Mouse (Mus musculus) midbrain, embryonic 11.5 days (tissue): ENCODE results near the gene Dars. TPM values are rescaled to one million over a fixed set of nuclear protein-coding genes. Genes with fewer than 3 reads are reported as not detected.
A peak's percentile ranks its signal among the peaks of the same experiment; 100 is the strongest.

Source experiments
- ATAC-seq: fragments of 200-750 bp; cut with Nextera tagmentation; 2 replicates; pipeline ENCODE4 v1.8.0; 2017; ENCODE audit warnings: moderate TSS enrichment, moderate library complexity; ENCODE audit not compliant: low FRiP score
- DNase-seq: peaks from one replicate; pipeline ENCODE4 v3.0.0; 2015; ENCODE audit warnings: low spot score; ENCODE audit errors: missing footprints
- H3K27ac ChIP-seq: fragments of 300-500 bp; sonication (generic); 2 replicates; pipeline ENCODE4 v1.5.1; 2014; ENCODE audit warnings: low read depth, low read length
- H3K27me3 ChIP-seq: fragments of 300-500 bp; sonication (generic); 2 replicates; pipeline ENCODE4 v1.6.1; 2014; ENCODE audit warnings: mild to moderate bottlenecking, low read length, moderate library complexity, mixed read lengths; ENCODE audit not compliant: control insufficient read depth, insufficient read depth
- H3K36me3 ChIP-seq: fragments of 300-500 bp; sonication (generic); 2 replicates; pipeline ENCODE4 v1.6.1; 2014; ENCODE audit warnings: mild to moderate bottlenecking, low read length, moderate library complexity, mixed read lengths; ENCODE audit not compliant: control insufficient read depth, insufficient read depth
- H3K4me1 ChIP-seq: fragments of 300-500 bp; sonication (generic); 2 replicates; pipeline ENCODE4 v1.6.1; 2014; ENCODE audit warnings: low read length; ENCODE audit not compliant: control insufficient read depth, insufficient read depth
- H3K4me2 ChIP-seq: fragments of 300-500 bp; sonication (generic); 2 replicates; pipeline ENCODE4 v1.6.1; 2014; ENCODE audit warnings: mild to moderate bottlenecking, moderate library complexity
- H3K4me3 ChIP-seq: fragments of 300-500 bp; sonication (generic); 2 replicates; pipeline ENCODE4 v1.5.1; 2014; ENCODE audit warnings: low read depth, low read length
- H3K9ac ChIP-seq: fragments of 300-500 bp; sonication (generic); 2 replicates; pipeline ENCODE4 v1.6.1; 2014; ENCODE audit warnings: low read length
- H3K9me3 ChIP-seq: fragments of 300-500 bp; sonication (generic); 2 replicates; pipeline ENCODE4 v1.6.1; 2016; ENCODE audit warnings: low read length; ENCODE audit not compliant: control insufficient read depth
- WGBS: fragments of 180-500 bp; shearing (Covaris S2); extraction: QIAGEN DNeasy Blood & Tissue Kit; methylation state at CpG from one replicate; pipeline ENCODE4 v1.1.7; 2014; 5-methylcytosine and 5-hydroxymethylcytosine counted together
- polyA plus RNA-seq: library from polyadenylated mRNA; unstranded; fragments of >200 nt; fragmentation: Nextera tagmentation; extraction: Ambion mirVana; gene quantifications from 2 replicates; pipeline ENCODE4 v1.2.1, GENCODE M21; 2014

Dars gene
- polyA plus RNA-seq, 1 experiment from 2014 or later: 126 TPM

- Histone ChIP-seq H3K27ac (no peak overlapping the region), H3K36me3 (no peaks in the 10 kb centered on the region), H3K9ac (no peak overlapping the region), H3K4me1 (no peaks in the 10 kb centered on the region), H3K27me3 (no peaks in the 10 kb centered on the region), H3K4me3 (no peak overlapping the region), H3K9me3 (no peaks in the 10 kb centered on the region), H3K4me2 (no peak overlapping the region)
- ATAC-seq: peak; percentile 55; the same call in 1 of the 2 replicates
- WGBS: 81% methylated on average over 3 of the region's 3 CpGs
- DNase-seq: no peak
Measured at GRCm38 (mm10) chr1:128452210-128452609, 35.0 kb upstream of the Dars start.

GRCm38 (mm10) chr1:128451183-128451582 lies 34.0 kb upstream of the Dars start:
- DNase-seq: no peak
- Histone ChIP-seq H3K36me3 (no peaks in the 10 kb centered on the region), H3K4me3 (no peak overlapping the region), H3K9ac (no peak overlapping the region), H3K9me3 (no peaks in the 10 kb centered on the region), H3K4me1 (no peaks in the 10 kb centered on the region), H3K27ac (no peak overlapping the region), H3K27me3 (no peaks in the 10 kb centered on the region), H3K4me2 (no peak overlapping the region)
- no peak for ATAC-seq
- WGBS: 86% methylated on average over 4 of the region's 4 CpGs

DNA sequence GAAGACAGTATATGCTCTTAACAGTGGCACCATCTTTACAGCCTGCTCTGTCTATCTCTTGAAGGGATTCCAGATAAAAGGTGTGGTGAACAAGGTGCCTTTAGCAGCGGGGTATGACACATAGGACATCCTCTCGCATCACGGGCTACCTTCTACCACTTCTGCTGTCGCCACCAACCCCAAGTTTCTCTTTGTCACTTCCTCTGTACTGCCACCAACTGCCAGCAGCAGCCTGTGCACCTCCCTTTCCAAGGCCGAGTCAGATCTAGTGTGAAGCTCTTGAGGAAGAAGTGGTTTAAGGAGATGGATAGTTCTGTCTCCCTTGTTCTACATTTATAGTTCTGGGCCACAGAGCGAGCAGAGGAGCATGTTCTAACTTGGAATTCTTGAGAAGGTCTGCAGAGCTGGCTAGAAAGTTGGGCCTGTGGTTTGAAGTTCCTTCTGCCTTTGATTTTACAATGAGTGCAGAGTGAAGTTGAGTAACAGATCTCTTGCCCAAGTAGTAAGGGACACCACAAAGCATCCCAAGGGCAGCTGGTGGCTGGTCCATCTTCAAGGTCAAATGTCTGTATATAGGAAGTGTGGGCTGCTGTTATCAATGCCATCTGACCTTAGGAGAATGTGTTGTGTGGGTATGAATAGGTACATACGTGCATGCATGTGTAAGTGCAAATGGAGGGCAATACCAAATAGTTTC lies 30.2 kb upstream of the Dars start:
- no peak for ATAC-seq
- DNase-seq: no peak
- H3K9me3 ChIP-seq: no peaks in the 10 kb centered on the region
- H3K9ac ChIP-seq: no peak overlapping the region
- no peaks in the 10 kb centered on the region for H3K4me1 ChIP-seq
- H3K4me3 ChIP-seq: no peak overlapping the region
- no peaks in the 10 kb centered on the region for H3K36me3 ChIP-seq
- WGBS: 87% methylated on average over 7 of the region's 7 CpGs
- no peaks in the 10 kb centered on the region for H3K27me3 ChIP-seq
- H3K27ac ChIP-seq: no peak overlapping the region
- no peak overlapping the region for H3K4me2 ChIP-seq

DNA sequence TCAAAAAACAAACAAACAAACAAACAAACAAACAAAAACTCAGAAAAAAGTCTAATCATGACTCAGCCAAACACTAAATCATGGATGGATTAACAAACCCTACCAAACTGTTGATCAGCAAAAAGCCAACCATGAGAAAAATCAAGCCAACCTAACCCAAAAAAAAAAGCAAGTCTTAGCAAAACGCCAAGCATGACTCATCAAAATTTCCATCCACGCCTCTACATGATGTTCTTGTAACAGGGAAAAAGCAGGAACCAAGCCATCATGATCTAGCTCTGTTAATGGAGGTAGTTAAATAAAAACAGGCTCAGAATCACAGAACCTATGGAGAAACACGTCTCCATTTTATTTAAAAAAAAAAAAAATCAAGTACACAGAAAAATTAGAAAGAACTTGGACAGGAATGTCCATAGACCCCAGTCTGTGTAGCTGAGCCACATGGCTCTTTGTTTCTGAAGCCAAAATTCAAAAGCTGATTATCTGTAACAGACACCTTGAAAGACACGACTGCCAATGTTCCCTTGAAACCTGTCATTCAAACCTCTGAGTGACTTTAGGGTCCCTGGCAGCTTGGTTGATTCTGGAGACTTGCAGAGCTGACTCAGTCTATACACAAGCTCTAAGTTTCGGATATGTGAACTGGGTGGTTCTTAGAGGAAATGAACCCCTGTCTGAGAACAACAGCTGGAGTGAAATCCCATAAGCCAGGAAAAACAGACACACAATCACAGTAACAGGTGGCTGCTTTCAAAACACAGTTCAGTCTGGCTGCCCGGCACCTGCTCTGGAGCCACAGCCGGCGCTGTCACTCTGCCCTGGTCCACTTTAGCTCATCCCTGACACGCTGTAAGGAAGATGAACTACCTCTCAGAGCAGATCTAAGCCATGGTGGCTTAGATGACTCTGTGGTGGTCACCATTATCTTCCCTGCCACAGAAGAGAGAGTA lies 27.0 kb upstream of the Dars start:
- no peak overlapping the region for H3K27ac ChIP-seq
- H3K27me3 ChIP-seq: no peaks in the 10 kb centered on the region
- H3K4me3 ChIP-seq: no peak overlapping the region
- WGBS: 59% methylated on average over 9 of the region's 9 CpGs
- no peaks in the 10 kb centered on the region for H3K36me3 ChIP-seq
- H3K4me2 ChIP-seq: no peak overlapping the region
- no peaks in the 10 kb centered on the region for H3K9me3 ChIP-seq
- DNase-seq (no peak), ATAC-seq (no peak)
- no peak overlapping the region for H3K9ac ChIP-seq
- H3K4me1 ChIP-seq: 0 out of 2 replicates have a peak, but pooled peaks cover 2% of the 10 kb centered on the region

GRCm38 (mm10) chr1:128441129-128441473 lies 23.9 kb upstream of the Dars start:
- Histone ChIP-seq H3K27me3 (no peaks in the 10 kb centered on the region; the same call in 1 of the 2 replicates), H3K36me3 (no peaks in the 10 kb centered on the region), H3K9ac (no peak overlapping the region), H3K27ac (no peak overlapping the region), H3K4me3 (no peak overlapping the region), H3K9me3 (no peaks in the 10 kb centered on the region), H3K4me2 (no peak overlapping the region), H3K4me1 (0 out of 2 replicates have a peak, but pooled peaks cover 2% of the 10 kb centered on the region)
- ATAC-seq: peak; percentile 52
- DNase-seq: no peak
- WGBS: 33% methylated on average over 5 of the region's 5 CpGs

- Histone ChIP-seq H3K9ac (no peak overlapping the region), H3K4me2 (no peak overlapping the region), H3K9me3 (no peaks in the 10 kb centered on the region), H3K27ac (no peak overlapping the region), H3K36me3 (no peaks in the 10 kb centered on the region), H3K4me3 (no peak overlapping the region), H3K4me1 (0 out of 2 replicates have a peak, but pooled peaks cover 2% of the 10 kb centered on the region), H3K27me3 (no peaks in the 10 kb centered on the region; the same call in 1 of the 2 replicates)
- ATAC-seq (peak; percentile 68), DNase-seq (peak; percentile 91)
- WGBS: 20% methylated on average over 16 of the region's 16 CpGs
Measured at GRCm38 (mm10) chr1:128440386-128441128, 23.4 kb upstream of the Dars start.

- no peak overlapping the region for H3K4me3 ChIP-seq
- 88% methylated on average over 4 of the region's 4 CpGs for WGBS
- ATAC-seq: no peak
- H3K27me3 ChIP-seq: no peaks in the 10 kb centered on the region; the same call in 1 of the 2 replicates
- no peaks in the 10 kb centered on the region for H3K36me3 ChIP-seq
- H3K9me3 ChIP-seq: no peaks in the 10 kb centered on the region
- no peak overlapping the region for H3K9ac ChIP-seq
- H3K4me1 ChIP-seq: 0 out of 2 replicates have a peak, but pooled peaks cover 2% of the 10 kb centered on the region
- no peak overlapping the region for H3K27ac ChIP-seq
- DNase-seq: no peak
- no peak overlapping the region for H3K4me2 ChIP-seq
Measured at GRCm38 (mm10) chr1:128439618-128440017, 22.4 kb upstream of the Dars start.

- Histone ChIP-seq H3K9ac (no peak overlapping the region), H3K36me3 (no peaks in the 10 kb centered on the region), H3K4me3 (no peak overlapping the region), H3K9me3 (no peaks in the 10 kb centered on the region), H3K4me1 (0 out of 2 replicates have a peak, but pooled peaks cover 2% of the 10 kb centered on the region), H3K4me2 (no peak overlapping the region), H3K27me3 (no peaks in the 10 kb centered on the region; the same call in 1 of the 2 replicates), H3K27ac (no peak overlapping the region)
- 90% methylated on average over 5 of the region's 5 CpGs for WGBS
- DNase-seq (no peak), ATAC-seq (no peak)
Measured at GRCm38 (mm10) chr1:128438526-128438925, 21.4 kb upstream of the Dars start.
